Mouse (Mus musculus): ENCODE measurements around the gene Olfr463.
"Not testable (repeated sequence)": the region's sequence is repeated elsewhere in the genome, so short reads cannot be mapped to it uniquely, and the experiment has no call there.

The Olfr463 gene

GRCm38 (mm10) chr11:87897287-87897686, at the start of gene Olfr463:
Gene Olfr463, minus strand, starts transcription at chr11:87897387.
- DNase-seq (ENCODE audit: low read depth, low spot score) = no peak

- DNase-seq (ENCODE audit: low read depth, low spot score) = no peak
Measured at GRCm38 (mm10) chr11:87935467-87935866, 38.3 kb upstream of the Olfr463 start.

GRCm38 (mm10) chr11:87933731-87934130, 36.5 kb upstream of the Olfr463 start:
- DNase-seq (ENCODE audit: low read depth, low spot score) = no peak

- no peak for DNase-seq (ENCODE audit: low read depth, low spot score)
Measured at GRCm38 (mm10) chr11:87930348-87930747, 33.2 kb upstream of the Olfr463 start.

- DNase-seq (ENCODE audit: low read depth, low spot score) = no peak
Measured at GRCm38 (mm10) chr11:87920966-87921365, 23.8 kb upstream of the Olfr463 start, which contains the start of gene Olfr464. Gene Olfr464, minus strand, starts transcription at chr11:87920967.

- no peak for DNase-seq (ENCODE audit: low read depth, low spot score)
Measured at GRCm38 (mm10) chr11:87920301-87920700, 23.1 kb upstream of the Olfr463 start.

- no peak for DNase-seq (ENCODE audit: low read depth, low spot score)
Measured at GRCm38 (mm10) chr11:87916005-87916404, 18.8 kb upstream of the Olfr463 start.

- no peak for DNase-seq (ENCODE audit: low read depth, low spot score)
Measured at GRCm38 (mm10) chr11:87904331-87904730, 7.1 kb upstream of the Olfr463 start.

- no peak for DNase-seq (ENCODE audit: low read depth, low spot score)
Measured at GRCm38 (mm10) chr11:87892168-87892567, 5.0 kb downstream of the Olfr463 start, which contains the start of gene Olfr462. Gene Olfr462, minus strand, starts transcription at chr11:87892268.

- DNase-seq (ENCODE audit: low read depth, low spot score) = no peak
Measured at GRCm38 (mm10) chr11:87884856-87885255, 12.3 kb downstream of the Olfr463 start.

GRCm38 (mm10) chr11:87883493-87883892, 13.7 kb downstream of the Olfr463 start:
- DNase-seq (ENCODE audit: low read depth, low spot score) = peak; percentile 11

- no peak for DNase-seq (ENCODE audit: low read depth, low spot score)
Measured at GRCm38 (mm10) chr11:87881714-87882113, 15.5 kb downstream of the Olfr463 start.

GRCm38 (mm10) chr11:87879826-87880225, 17.4 kb downstream of the Olfr463 start:
- DNase-seq (ENCODE audit: low read depth, low spot score) = no peak

GRCm38 (mm10) chr11:87875436-87875835, 21.8 kb downstream of the Olfr463 start, which contains the start of gene Epx:
Gene Epx, minus strand, starts transcription at chr11:87875536.
- DNase-seq (ENCODE audit: low read depth, low spot score) = no peak

GRCm38 (mm10) chr11:87871766-87872165, 25.4 kb downstream of the Olfr463 start:
- no peak for DNase-seq (ENCODE audit: low read depth, low spot score)

- no peak for DNase-seq (ENCODE audit: low read depth, low spot score)
Measured at GRCm38 (mm10) chr11:87870096-87870495, 27.1 kb downstream of the Olfr463 start.

- not testable (repeated sequence) for DNase-seq (ENCODE audit: low read depth, low spot score)
Measured at GRCm38 (mm10) chr11:87866891-87867290, 30.3 kb downstream of the Olfr463 start.

GRCm38 (mm10) chr11:87862805-87863204, 34.4 kb downstream of the Olfr463 start:
- DNase-seq (ENCODE audit: low read depth, low spot score) = no peak

GRCm38 (mm10) chr11:87860426-87860825, 36.8 kb downstream of the Olfr463 start:
- DNase-seq (ENCODE audit: low read depth, low spot score) = no peak

GRCm38 (mm10) chr11:87859273-87859672, 37.9 kb downstream of the Olfr463 start:
- no peak for DNase-seq (ENCODE audit: low read depth, low spot score)

GRCm38 (mm10) chr11:87854550-87854949, 42.6 kb downstream of the Olfr463 start:
- DNase-seq (ENCODE audit: low read depth, low spot score) = no peak

- no peak for DNase-seq (ENCODE audit: low read depth, low spot score)
Measured at GRCm38 (mm10) chr11:87853597-87853954, 43.6 kb downstream of the Olfr463 start.

- peak; percentile 84 for DNase-seq (ENCODE audit: low read depth, low spot score)
Measured at GRCm38 (mm10) chr11:87852690-87853596, 44.2 kb downstream of the Olfr463 start, which contains the start of gene Mks1. Gene Mks1, plus strand, starts transcription at chr11:87853215.

All from retina, adult 2 months (tissue).